Mouse (Mus musculus) frontal cortex, adult 2 months (tissue): ENCODE measurements at regions not wholly inside any gene's neighbourhood (a gene's known extent, or its start where the extent isn't known, plus 50 kb on each side); places are given as distances from the start of the nearest gene placed in this dataset.

Source experiments
- DNase-seq, 2 experiments: peaks; one replicate each; pipeline ENCODE4 v3.0.0; 2022; ENCODE audit warnings: low spot score in 1 of 2; ENCODE audit errors: extremely low spot score in 1 of 2

- no peak for DNase-seq
Observed at GRCm38 (mm10) chr12:11518379-11518778, 62.5 kb downstream of the Rad51ap2 start.

- no peak for DNase-seq
Observed at GRCm38 (mm10) chr12:11562891-11563290, 107.0 kb downstream of the Rad51ap2 start.

DNA sequence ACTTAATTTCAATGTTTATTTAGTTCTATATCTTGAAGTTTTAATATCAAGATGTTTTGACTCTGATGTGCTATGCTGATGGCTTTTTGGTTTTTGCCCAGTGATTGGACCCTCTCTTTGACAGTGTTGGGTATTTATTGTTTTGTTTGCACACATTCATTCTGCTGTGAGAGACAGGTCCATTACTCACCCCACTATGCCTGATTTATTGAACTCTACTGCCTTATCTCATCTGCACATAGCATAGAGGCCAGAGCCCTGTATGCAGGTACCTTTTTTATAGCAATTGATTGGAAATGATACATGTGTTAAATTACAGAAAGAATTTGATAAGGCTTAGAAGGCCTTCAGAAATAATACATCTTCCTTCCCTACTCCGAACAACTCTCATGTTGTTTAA, 114.3 kb downstream of the Rad51ap2 start:
- no peak for DNase-seq

DNA sequence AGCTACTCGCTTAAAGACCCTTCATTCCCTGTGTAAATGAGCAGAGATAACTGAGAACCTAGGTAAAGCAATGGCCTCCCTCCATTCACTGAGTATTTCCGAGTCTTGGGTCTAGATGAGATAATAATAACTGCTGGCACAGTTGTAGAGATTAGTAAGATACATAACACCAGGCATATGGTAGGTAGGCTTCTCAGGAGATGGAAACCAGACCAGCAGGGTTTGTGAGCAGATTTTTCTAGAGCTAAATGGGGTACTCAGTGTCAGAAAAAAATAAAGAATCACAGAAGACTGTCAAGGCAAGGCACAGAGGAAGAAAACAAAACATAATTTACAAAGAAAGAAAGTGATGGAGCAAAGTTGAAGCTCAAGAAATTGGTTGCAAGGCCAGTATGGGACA, 148.1 kb downstream of the Rad51ap2 start:
- peak; percentile 34 to 48 for DNase-seq

DNA sequence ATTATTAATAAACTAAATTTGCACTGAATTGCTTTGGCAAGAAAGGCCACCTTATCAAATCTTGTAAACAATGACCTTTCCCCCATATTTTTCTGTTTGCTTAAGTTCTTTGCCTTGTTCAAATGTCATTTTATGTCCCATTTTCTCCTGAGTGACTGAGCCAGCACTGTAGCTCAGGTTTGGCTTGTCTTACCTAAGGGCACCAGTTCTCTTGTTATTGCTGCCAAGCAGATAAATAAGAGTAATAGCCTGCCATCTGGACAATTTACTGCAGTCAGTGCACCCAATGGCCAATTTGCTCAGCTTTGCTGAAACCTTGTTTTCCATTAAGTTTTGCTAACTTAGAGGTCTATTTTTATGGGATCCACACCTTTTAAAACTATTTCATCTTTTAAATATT, 152.9 kb downstream of the Rad51ap2 start:
- DNase-seq: no peak

DNA sequence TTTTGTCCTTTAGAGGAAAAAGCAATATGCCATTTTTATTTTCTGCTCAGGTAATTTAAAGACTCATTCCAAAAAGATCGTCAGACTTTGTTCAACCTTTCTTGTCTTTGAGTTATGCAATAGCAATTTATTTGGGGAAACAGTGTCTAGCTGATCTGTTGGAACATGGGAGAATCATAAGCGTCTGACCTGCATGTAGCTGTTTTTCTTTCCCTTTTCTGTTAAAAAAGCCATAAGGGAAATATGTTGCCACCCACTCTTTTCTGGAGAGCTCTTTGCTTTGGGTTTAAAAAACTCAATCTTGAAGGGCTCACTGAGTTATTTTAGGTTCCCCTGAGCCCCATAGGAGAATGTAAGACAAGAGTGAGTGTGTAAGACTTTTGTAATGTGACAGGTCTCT, 155.8 kb downstream of the Rad51ap2 start:
- peak; percentile 36 to 48 for DNase-seq

DNA sequence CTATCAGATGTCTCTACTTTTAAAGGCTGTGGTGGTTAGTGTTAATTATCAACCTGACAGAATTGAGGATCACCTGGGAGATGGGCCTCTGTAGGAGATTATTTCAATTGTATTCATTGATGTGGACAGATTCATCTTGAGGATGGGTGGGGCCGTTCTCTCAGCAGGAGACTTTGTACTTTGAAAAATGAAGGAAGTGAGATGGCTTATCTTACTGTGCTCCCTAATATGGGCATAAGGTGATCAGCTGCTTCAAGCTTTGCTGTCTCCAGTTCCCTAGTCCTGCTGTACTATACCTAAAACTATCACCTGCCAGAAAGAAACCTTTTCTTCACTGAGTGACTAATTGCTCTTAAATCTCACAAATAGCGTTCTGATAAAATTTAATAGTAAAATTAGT, 159.4 kb downstream of the Rad51ap2 start:
- DNase-seq: no peak

- DNase-seq: no peak
Observed at GRCm38 (mm10) chr12:11623561-11623960, 167.7 kb downstream of the Rad51ap2 start.

DNA sequence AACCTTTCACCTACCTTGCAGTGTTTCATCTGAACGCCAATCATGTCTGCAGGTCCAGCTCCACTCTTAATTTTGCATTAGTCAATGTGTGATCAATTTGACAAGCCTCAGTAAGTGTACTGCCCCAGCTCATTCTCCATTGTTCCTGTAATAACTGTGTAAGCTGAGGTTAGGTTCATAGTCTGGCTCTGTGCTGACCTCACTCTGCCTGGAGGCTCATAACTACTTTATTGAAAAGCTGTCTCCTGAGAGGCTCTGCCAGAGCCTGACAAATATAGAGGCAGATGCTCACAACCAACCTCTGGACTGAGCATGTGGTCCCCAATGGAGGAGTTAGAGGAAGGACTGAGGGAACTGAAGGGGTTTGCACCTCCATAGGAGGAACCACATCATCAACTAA, 174.3 kb downstream of the Rad51ap2 start:
- no peak for DNase-seq

DNA sequence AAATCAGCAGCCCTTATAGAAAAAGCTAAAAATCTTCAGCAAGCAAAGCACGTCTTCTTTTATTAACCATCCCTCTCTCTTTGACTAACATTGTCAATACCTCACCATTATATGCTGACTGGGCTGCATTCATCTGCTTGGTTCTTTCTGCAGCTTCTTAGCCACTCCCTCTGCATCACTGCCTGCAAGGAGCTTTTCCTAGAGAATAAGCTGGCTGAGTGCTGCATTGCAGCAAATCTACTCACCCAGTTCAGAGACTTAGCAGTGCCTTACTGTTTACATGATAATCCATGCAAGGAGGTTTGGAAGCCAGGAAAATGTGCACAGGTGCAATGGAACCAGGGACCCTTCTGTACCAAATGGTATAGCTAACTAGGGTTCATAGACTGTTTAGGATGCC, 175.9 kb downstream of the Rad51ap2 start:
- DNase-seq: no peak

DNA sequence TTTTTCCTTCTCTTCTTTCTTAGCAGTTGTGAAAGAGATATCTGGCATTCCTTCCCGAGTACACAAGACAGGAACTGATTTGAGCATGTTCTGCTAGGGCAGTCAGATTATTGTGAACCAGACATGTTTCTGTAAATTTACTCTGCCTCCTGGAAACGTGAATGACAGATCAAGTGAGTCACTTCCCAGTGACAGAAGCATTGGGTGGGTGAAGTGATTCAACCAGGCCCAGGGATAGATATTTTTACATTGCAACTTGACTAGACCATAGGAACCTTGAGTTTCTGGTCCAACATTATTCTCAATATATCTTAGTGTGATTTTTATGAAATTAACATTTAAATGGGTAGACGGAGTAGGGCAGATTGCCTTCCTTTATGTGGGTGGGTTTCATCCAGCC, 217.4 kb downstream of the Rad51ap2 start:
- DNase-seq: peak; percentile 50 to 69

DNA sequence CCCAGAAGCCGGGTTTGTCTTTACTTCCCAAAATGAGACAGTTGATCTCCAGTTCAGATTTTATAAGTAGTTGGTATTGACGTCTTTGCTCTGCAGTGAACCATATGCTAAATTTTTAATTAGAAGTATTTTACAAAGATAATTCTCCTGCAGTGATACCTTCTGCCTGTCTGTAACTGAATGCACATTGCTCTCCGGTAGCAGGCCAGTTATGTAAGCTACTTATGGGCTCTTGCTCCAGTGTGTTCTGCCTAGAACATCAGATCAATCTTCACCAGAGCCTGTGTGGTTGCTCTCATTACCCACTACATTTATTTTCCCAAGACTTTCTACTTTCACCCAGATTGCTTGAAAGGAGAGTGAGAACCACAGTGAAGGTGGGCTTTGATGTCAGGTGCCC, 238.9 kb downstream of the Rad51ap2 start:
- no peak for DNase-seq

DNA sequence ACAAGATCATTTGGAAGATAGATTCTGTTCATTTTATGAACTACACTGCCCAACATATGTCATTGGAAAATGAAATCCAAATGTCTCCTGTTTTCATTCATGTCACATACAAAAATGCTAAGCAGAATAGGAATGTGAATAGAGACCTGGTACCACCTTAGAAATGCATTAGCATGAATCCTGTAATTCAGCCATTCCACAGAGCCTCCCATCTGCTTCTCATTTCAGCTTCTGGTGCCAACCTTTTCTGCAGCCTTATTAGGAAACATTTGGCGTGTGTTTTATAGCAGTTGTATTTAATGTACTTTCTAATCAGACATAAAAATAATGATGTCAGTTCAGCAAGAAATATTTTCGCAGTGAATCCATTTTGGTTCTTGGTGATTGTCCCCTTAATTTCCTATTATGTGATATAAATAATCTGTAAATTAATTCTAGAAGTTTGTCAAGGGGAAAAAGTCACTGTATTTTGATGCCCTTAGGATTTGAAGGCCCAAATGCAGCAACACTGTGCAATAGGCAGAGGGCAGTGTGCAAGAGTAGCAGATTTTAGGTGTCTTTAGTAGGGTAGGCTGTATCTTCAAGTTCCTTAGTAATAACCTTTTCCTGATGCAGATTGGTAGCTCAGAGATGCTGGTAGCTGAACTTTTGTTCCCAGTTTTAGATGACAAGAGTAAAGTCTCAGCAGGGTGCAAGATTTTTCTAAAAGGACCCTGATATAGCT, 253.2 kb downstream of the Rad51ap2 start:
- DNase-seq: no peak

DNA sequence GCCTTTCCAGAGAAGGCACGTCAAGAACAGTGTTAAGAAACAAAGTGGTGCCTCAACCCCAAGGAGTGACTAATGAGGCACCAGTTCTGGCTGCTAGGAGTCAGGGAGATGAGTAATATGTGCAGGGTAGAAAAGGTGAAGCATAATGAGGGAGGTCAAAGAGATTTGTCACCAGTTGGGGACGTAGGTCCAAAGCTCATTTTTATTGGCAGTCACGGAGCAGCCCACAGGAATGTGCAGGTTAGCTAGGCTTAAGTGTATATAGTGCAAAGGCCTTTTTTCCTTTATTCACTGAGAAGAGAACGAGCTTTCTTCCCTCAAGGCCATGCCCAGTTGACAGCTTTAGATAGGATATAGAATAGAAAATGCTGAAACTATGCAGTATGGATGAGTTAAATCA, 261.8 kb downstream of the Rad51ap2 start:
- DNase-seq: no peak

DNA sequence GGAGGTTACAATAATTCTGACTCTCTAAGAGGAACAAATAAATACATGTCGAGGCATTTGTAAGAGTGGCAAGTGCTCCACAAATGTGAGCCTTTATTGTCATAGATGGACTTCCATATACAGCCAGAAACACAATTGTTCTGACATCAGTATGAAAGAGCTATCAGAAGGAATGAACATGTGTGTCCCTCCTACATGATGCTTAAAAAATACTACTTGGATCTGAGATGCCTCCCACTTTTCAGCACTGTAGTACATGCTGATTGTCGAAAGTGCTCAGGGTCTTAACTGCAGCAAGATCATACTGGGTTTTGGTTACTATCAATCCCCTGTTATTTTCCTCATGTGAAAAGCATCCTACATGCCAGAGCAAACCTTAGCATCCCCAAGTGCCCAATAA, 295.6 kb downstream of the Rad51ap2 start:
- DNase-seq: peak in 1 of 2 experiments; percentile 22

- DNase-seq: no peak
Observed at GRCm38 (mm10) chr12:11754184-11754907, 298.5 kb downstream of the Rad51ap2 start.

DNA sequence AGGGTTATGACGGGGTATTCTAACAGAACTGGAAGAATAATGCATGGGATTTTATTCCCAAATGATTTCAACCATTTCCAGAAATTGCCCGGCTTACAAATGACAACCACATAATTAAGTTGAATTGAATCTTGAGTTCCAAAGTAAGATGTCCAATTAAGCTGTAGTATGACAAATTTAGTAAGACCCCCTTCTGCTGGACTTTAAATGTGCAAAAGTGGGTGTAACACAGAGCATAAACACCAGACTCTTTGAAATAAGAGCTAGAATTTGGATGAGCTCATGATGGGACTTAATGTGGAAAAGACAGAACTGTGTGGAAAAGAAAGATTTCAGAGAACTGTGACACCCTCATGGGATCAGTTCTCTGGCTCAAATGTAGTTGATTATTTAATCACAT, 346.4 kb downstream of the Rad51ap2 start:
- peak in 1 of 2 experiments; percentile 10 for DNase-seq

DNA sequence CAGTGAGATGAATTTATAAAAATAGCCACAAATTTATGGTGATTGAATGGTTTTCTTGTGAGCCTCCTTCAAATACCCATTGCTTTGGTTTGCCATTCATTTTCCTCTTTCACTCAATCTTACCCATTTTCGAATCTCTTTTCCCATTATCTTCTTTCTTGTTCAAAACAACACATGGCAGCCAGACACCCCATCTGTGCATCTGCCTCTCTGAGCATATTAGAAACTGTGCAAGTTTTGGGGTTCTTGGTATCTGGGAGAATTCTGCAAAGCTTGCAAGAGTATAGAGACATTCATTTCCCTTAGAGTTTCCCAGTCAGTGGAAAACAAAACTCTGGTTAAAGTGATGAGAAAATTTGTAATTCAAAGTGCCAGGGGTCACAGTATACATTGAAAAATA, 347.3 kb downstream of the Rad51ap2 start:
- peak in 1 of 2 experiments; percentile 38 for DNase-seq

DNA sequence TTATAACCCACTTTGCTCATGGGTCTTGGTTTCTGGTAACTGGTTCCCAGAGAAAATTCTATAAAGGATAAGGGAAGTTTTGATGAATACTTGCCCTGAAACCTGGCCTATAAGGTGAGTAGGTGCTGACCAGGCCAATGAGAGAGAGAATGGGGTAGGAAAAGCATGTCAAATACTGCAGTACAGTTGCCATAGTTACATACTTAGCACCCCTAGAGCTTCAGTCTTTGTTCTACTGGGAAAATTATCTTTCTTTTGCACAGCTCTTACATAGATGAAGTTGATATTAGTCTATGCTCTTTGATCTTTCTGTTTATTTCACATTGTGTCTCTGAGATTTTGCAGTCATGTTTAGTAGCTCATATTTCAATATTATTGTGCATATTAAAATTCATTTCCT, 373.8 kb downstream of the Rad51ap2 start:
- no peak for DNase-seq

DNA sequence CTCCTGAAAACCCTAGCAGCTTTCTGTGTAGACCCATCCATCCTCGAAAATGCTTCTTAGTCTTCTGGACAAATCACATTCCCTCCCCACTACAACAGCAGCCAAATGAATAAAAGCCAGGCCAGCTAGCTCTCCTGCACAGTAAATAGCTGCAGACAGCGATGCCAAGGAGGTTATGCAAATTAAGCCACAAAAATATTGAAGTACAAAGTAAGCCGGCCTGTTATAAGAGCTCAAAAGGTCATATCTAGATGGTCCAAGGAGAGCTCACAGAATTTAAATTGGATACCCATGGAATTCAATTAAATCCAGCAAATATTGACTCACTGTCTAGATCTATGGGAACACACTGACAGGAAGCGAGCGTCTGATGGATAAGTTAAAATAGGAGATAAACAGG, 375.4 kb downstream of the Rad51ap2 start:
- no peak for DNase-seq

GRCm38 (mm10) chr12:11837819-11838472, 382.1 kb downstream of the Rad51ap2 start:
- peak; percentile 7 to 69 for DNase-seq

DNA sequence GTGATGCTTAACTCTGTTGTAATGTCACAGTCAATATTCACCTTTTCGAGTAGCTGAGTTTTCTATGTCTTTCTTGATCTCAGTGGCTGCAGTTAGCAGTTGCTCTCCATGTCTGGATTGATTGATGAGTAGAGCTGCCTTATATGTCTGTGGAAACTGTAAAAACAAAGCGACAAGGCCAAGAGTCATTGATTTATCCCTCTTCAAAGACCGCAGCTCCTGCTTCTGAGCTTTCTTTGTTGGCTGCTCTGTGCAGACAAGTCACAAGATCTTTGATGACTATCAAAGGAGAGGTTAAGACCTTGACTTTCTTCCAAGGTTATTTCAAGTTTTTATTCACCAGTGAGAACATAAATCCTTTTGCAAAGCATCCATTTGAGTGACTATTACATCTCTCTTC, 395.2 kb downstream of the Rad51ap2 start:
- DNase-seq: no peak
